In genomic region chr9:122655583-122655982, GRCm38 (mm10) we compare ENCODE assay signal across 10 mouse cellular contexts.
DNase-seq lines count a peak whose midpoint lies in the region; ATAC-seq lines count a peak whose summit lies in the region.
"Had no signal": no experiment of that assay in that cellular context is flagged by ENCODE, and none has a peak within 500 bp of the region (broad histone marks: within the 10 kb centered on the region; RNA-seq: fewer than 3 reads in every experiment).

No protein-coding gene starts in this region.

- no peaks in the 10 kb centered on the region for H3K27me3 ChIP-seq in neural tube, embryonic 15.5 days (replicated peaks)
- no peaks in the 10 kb centered on the region for H3K27me3 ChIP-seq in midbrain, embryonic 16.5 days (ENCODE audit: control insufficient read depth, insufficient read depth, low read depth, low read length)
- H3K27me3 ChIP-seq: neural tube, embryonic 12.5 days had no signal

- DNase-seq in cerebellum, postnatal 14 days = peak; percentile 62 to 68
- no peak for DNase-seq in cerebellum, adult 8-10 months
- peak; percentile 7 for DNase-seq in 3134 (ENCODE audit: extremely low read depth, insufficient read length, low spot score)
- DNase-seq in lung, postnatal 36 days = peak; percentile 31

- no peak overlapping the region for H3K4me2 ChIP-seq in neural tube, embryonic 15.5 days
- no peak overlapping the region for H3K4me2 ChIP-seq in midbrain, embryonic 16.5 days (ENCODE audit: low read length)
- H3K4me2 ChIP-seq: neural tube, embryonic 12.5 days had no signal

- peak; percentile 83 for ATAC-seq in common myeloid progenitor, adult 5-6 weeks (replicated peaks; ENCODE audit: low read depth, poor library complexity, severe bottlenecking)
- no peak for ATAC-seq in neural tube, embryonic 15.5 days (ENCODE audit: low FRiP score)
- no peak for ATAC-seq in erythroid progenitor cell, adult 5-6 weeks (replicated peaks; ENCODE audit: low FRiP score, poor library complexity, severe bottlenecking)
- ATAC-seq in midbrain, embryonic 16.5 days = no peak

- H3K9me3 ChIP-seq in neural tube, embryonic 15.5 days (replicated peaks) = no peaks in the 10 kb centered on the region
- no peaks in the 10 kb centered on the region for H3K9me3 ChIP-seq in midbrain, embryonic 16.5 days (replicated peaks; ENCODE audit: control insufficient read depth, low read length, poor library complexity, severe bottlenecking)
- H3K9me3 ChIP-seq: neural tube, embryonic 12.5 days had no signal

- 0 out of 2 replicates have a peak, but pooled peaks cover 3% of the 10 kb centered on the region for H3K4me1 ChIP-seq in neural tube, embryonic 15.5 days
- H3K4me1 ChIP-seq in midbrain, embryonic 16.5 days (ENCODE audit: control insufficient read depth, insufficient read depth, low read length) = no peaks in the 10 kb centered on the region

- H3K36me3 ChIP-seq in neural tube, embryonic 15.5 days = 0 out of 2 replicates have a peak, but pooled peaks cover 4% of the 10 kb centered on the region
- 0 out of 2 replicates have a peak, but pooled peaks cover 2% of the 10 kb centered on the region for H3K36me3 ChIP-seq in midbrain, embryonic 16.5 days (ENCODE audit: control insufficient read depth, insufficient read depth, low read length)
- H3K36me3 ChIP-seq: neural tube, embryonic 12.5 days had no signal

- H3K9ac ChIP-seq in neural tube, embryonic 15.5 days (replicated peaks) = no peak overlapping the region
- no peak overlapping the region for H3K9ac ChIP-seq in midbrain, embryonic 16.5 days (ENCODE audit: low read depth, low read length)
- H3K9ac ChIP-seq: neural tube, embryonic 12.5 days had no signal

- WGBS in neural tube, embryonic 15.5 days = 50% methylated on average over 17 of the region's 17 CpGs
- WGBS in midbrain, embryonic 16.5 days = 29% methylated on average over 17 of the region's 17 CpGs

- no peak overlapping the region for H3K4me3 ChIP-seq in neural tube, embryonic 15.5 days (replicated peaks)
- no peak overlapping the region for H3K4me3 ChIP-seq in midbrain, embryonic 16.5 days (ENCODE audit: low read depth, low read length)
- H3K4me3 ChIP-seq: left cerebral cortex, adult 2 months; neural tube, embryonic 12.5 days had no signal

- H3K27ac ChIP-seq in neural tube, embryonic 15.5 days (replicated peaks) = no peak overlapping the region
- no peak overlapping the region for H3K27ac ChIP-seq in midbrain, embryonic 16.5 days (ENCODE audit: low read length)
- H3K27ac ChIP-seq: left cerebral cortex, adult 2 months; neural tube, embryonic 12.5 days had no signal
